Mouse (Mus musculus): ENCODE measurements at regions not wholly inside any gene's neighbourhood (a gene's known extent, or its start where the extent isn't known, plus 50 kb on each side); places are given as distances from the start of the nearest gene placed in this dataset.
"Not testable (repeated sequence)": the region's sequence is repeated elsewhere in the genome, so short reads cannot be mapped to it uniquely, and the experiment has no call there.

- Histone ChIP-seq H3K36me3 (ENCODE audit: control insufficient read depth, insufficient read depth, low read length) (no peaks in the 10 kb centered on the region), H3K4me3 (no peak overlapping the region), H3K9ac (ENCODE audit: low read depth, low read length) (no peak overlapping the region), H3K79me2 (replicated peaks; ENCODE audit: control insufficient read depth, insufficient read depth, low read length) (no peaks in the 10 kb centered on the region), H3K27me3 (ENCODE audit: control insufficient read depth, insufficient read depth, low read length) (no peaks in the 10 kb centered on the region), H3K27ac (no peak overlapping the region), H3K4me1 (ENCODE audit: control insufficient read depth, insufficient read depth, low read length) (no peaks in the 10 kb centered on the region)
- TF ChIP-seq CTCF (IDR thresholded peaks at IDR 0.05) (no peak), EP300 (IDR thresholded peaks at IDR 0.05; ENCODE audit: insufficient read depth, low read depth, low read length) (no peak), POLR2A (IDR thresholded peaks at IDR 0.05; ENCODE audit: insufficient read depth, low read depth, low read length) (no peak)
- intact Hi-C loops (cut with DNase I) = no loop called here
- WGBS = 91% methylated on average over 5 of the region's 5 CpGs
- no peak for DNase-seq
Observed at GRCm38 (mm10) chr3:153105591-153105990, 123.5 kb upstream of the St6galnac5 start.

GRCm38 (mm10) chr3:153090572-153090971 is 108.5 kb upstream of the St6galnac5 start:
- DNase-seq; H3K36me3 ChIP-seq (ENCODE audit: control insufficient read depth, insufficient read depth, low read length); H3K27ac ChIP-seq; H3K79me2 ChIP-seq (replicated peaks; ENCODE audit: control insufficient read depth, insufficient read depth, low read length); intact Hi-C loops (cut with DNase I); H3K4me1 ChIP-seq (ENCODE audit: control insufficient read depth, insufficient read depth, low read length); H3K4me3 ChIP-seq; H3K27me3 ChIP-seq (ENCODE audit: control insufficient read depth, insufficient read depth, low read length); H3K9ac ChIP-seq (ENCODE audit: low read depth, low read length): not testable (repeated sequence)
- 90% methylated on average over 4 of the region's 4 CpGs for WGBS

GRCm38 (mm10) chr3:153085096-153085788 is 103.2 kb upstream of the St6galnac5 start:
- intact Hi-C loops (cut with DNase I) = no loop called here
- Histone ChIP-seq H3K79me2 (replicated peaks; ENCODE audit: control insufficient read depth, insufficient read depth, low read length) (no peaks in the 10 kb centered on the region), H3K4me1 (ENCODE audit: control insufficient read depth, insufficient read depth, low read length) (peaks cover 2% of the 10 kb centered on the region; the same call in 1 of the 2 replicates), H3K36me3 (ENCODE audit: control insufficient read depth, insufficient read depth, low read length) (no peaks in the 10 kb centered on the region), H3K27me3 (ENCODE audit: control insufficient read depth, insufficient read depth, low read length) (no peaks in the 10 kb centered on the region; the same call in none of the 2 replicates), H3K27ac (no peak overlapping the region), H3K9ac (ENCODE audit: low read depth, low read length) (no peak overlapping the region), H3K4me3 (no peak overlapping the region)
- no peak for TF ChIP-seq POLR2A (IDR thresholded peaks at IDR 0.05; ENCODE audit: insufficient read depth, low read depth, low read length)
- TF ChIP-seq CTCF (IDR thresholded peaks at IDR 0.05) = no peak
- no peak for TF ChIP-seq EP300 (IDR thresholded peaks at IDR 0.05; ENCODE audit: insufficient read depth, low read depth, low read length)
- peak in 1 of 2 experiments; percentile 8 for DNase-seq
- 23% methylated on average over 17 of the region's 17 CpGs for WGBS

- Histone ChIP-seq H3K27ac (no peak overlapping the region), H3K27me3 (ENCODE audit: control insufficient read depth, insufficient read depth, low read length) (no peaks in the 10 kb centered on the region; the same call in none of the 2 replicates), H3K79me2 (replicated peaks; ENCODE audit: control insufficient read depth, insufficient read depth, low read length) (no peaks in the 10 kb centered on the region), H3K36me3 (ENCODE audit: control insufficient read depth, insufficient read depth, low read length) (no peaks in the 10 kb centered on the region), H3K4me3 (no peak overlapping the region), H3K9ac (ENCODE audit: low read depth, low read length) (no peak overlapping the region), H3K4me1 (ENCODE audit: control insufficient read depth, insufficient read depth, low read length) (peaks cover 2% of the 10 kb centered on the region; the same call in 1 of the 2 replicates)
- DNase-seq = peak in 1 of 2 experiments; percentile 19
- intact Hi-C loops (cut with DNase I) = no loop called here
- 57% methylated on average over 23 of the region's 23 CpGs for WGBS
- no peak for TF ChIP-seq CTCF (IDR thresholded peaks at IDR 0.05)
- no peak for TF ChIP-seq POLR2A (IDR thresholded peaks at IDR 0.05; ENCODE audit: insufficient read depth, low read depth, low read length)
- no peak for TF ChIP-seq EP300 (IDR thresholded peaks at IDR 0.05; ENCODE audit: insufficient read depth, low read depth, low read length)
Observed at GRCm38 (mm10) chr3:153084226-153085095, 102.4 kb upstream of the St6galnac5 start.

GRCm38 (mm10) chr3:153080371-153080770 is 98.3 kb upstream of the St6galnac5 start:
- peaks cover 2% of the 10 kb centered on the region; the same call in 1 of the 2 replicates for H3K4me1 ChIP-seq (ENCODE audit: control insufficient read depth, insufficient read depth, low read length)
- H3K79me2 ChIP-seq (replicated peaks; ENCODE audit: control insufficient read depth, insufficient read depth, low read length) = no peaks in the 10 kb centered on the region
- H3K4me3 ChIP-seq = no peak overlapping the region
- 53% methylated on average over 3 of the region's 3 CpGs for WGBS
- no peak for TF ChIP-seq EP300 (IDR thresholded peaks at IDR 0.05; ENCODE audit: insufficient read depth, low read depth, low read length)
- TF ChIP-seq CTCF (IDR thresholded peaks at IDR 0.05) = no peak
- no peak for TF ChIP-seq POLR2A (IDR thresholded peaks at IDR 0.05; ENCODE audit: insufficient read depth, low read depth, low read length)
- no peaks in the 10 kb centered on the region; the same call in none of the 2 replicates for H3K27me3 ChIP-seq (ENCODE audit: control insufficient read depth, insufficient read depth, low read length)
- H3K9ac ChIP-seq (ENCODE audit: low read depth, low read length) = no peak overlapping the region
- intact Hi-C loops (cut with DNase I) = no loop called here
- no peak for DNase-seq
- no peaks in the 10 kb centered on the region for H3K36me3 ChIP-seq (ENCODE audit: control insufficient read depth, insufficient read depth, low read length)
- H3K27ac ChIP-seq = no peak overlapping the region
